Mouse (Mus musculus): ENCODE measurements at regions not wholly inside any gene's neighbourhood (a gene's known extent, or its start where the extent isn't known, plus 50 kb on each side); places are given as distances from the start of the nearest gene placed in this dataset.

DNA sequence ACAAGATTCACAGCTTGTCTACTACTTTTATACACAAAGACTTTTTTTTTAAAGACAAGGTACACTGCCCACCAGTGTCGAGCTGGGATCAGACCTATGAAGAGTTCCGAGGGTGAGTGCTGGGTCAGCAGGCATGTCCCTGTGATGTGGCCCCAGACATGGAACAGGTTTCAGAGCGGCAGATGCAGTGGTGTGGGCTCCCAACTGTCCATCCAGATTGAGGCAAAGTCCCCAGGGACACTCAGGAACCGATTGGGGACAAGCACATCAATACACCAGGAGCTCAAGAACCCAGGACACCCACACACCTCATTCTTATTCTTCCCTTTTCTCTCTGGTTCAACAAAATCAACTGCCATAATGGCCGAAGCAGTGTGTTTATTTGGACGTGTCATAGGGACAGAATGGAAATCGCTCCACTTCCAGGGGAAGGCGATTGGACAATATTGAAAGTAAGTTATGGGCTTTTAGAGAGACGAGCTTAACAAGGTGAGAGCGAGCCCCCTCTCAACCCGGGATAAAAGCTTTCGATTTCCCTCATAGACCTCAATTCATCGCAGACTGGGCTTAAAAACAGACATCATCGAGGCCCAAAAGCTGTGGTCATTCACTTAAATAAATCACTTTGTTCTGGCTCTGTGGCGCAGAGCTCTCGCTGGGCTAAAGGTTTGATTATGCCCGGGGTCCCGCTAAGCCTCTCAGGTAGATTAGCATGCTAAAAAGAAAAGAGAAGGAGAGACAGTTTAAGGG, 127.6 kb upstream of the Zdhhc25 start:
- no peak for DNase-seq (ENCODE audit: low spot score in 2 of 2)

- no peak for DNase-seq (ENCODE audit: low spot score in 2 of 2)
Measured at GRCm38 (mm10) chr15:88473221-88473620, 126.9 kb upstream of the Zdhhc25 start.

DNA sequence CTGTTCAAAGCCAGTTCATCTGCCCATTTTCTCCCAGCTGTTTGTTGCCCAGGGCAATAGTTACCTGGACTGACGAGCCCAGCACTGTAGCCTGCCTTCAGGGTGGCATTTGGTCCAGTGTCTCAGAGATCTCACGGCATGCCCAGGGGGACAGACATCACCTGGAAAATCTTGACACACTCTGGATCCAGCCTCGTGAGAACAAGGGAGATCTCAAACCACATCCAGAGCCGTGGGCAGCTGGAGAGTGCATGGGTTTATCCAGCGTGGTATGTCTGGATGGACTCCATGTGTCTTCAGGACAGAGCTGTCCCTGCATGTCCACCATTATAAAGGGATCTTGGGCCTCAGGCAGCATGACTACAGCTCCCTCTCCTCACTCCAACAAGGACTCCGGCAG, 116.6 kb upstream of the Zdhhc25 start:
- DNase-seq (ENCODE audit: low spot score in 2 of 2), result peak in 1 of 2 experiments; percentile 54

DNA sequence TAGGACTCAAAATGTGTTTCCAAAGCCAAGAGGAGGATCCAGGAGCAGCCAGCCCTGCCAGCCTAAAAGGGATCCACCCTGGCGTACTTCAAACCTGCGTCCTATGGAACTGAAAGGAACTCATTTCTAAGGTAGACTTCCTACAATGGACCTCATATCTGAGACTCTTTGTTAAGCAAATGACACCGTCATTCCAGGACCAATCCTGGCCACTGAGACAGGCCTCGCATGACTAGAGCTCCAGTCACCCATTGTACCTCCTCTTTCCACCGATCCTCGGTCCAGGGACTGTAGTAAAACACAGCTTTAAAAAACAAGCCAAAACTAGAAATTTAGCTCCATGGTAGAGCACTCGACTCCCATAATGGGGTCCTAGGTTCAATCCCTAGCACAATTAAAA, 110.4 kb upstream of the Zdhhc25 start:
- no peak for DNase-seq (ENCODE audit: low spot score in 2 of 2)

- no peak for DNase-seq (ENCODE audit: low spot score in 2 of 2)
Measured at GRCm38 (mm10) chr15:88490316-88491090, 109.6 kb upstream of the Zdhhc25 start.

DNA sequence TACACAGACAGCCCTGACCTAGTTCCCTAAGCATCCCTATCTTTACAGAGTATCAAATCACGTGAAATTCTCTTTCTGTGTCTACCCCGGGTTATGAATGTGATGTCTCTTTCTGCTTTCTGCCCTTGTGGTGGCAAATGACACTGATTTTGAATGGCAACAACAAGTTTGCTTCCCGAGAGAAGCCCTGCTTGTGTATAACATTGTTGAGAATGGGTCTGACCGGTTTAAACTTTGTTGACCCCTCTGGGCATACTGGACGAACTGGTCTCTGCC, 109.1 kb upstream of the Zdhhc25 start:
- no peak for DNase-seq (ENCODE audit: low spot score in 2 of 2)

- no peak for DNase-seq (ENCODE audit: low spot score in 2 of 2)
Measured at GRCm38 (mm10) chr15:88497957-88498356, 102.1 kb upstream of the Zdhhc25 start.

DNA sequence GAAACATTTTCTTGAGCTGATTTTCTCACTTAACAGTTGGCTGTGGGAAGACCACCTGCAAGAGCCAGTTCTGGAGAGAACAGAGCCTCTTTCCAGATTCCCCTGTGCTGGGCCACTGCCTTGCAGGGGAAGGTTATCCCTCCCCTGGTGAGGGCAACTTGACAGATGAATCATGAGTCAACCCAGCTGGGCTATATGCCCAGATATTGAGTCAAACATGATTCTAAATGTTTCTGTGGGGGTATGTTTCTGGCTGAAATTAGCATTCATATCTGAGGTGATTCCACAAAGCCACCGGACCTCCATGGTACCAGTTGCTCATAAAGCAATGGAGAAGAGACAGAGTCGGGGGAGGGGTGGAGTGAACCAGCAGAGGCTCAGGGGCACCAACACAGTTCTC, 97.8 kb upstream of the Zdhhc25 start:
- no peak for DNase-seq (ENCODE audit: low spot score in 2 of 2)

- DNase-seq (ENCODE audit: low spot score in 2 of 2), result no peak
Measured at GRCm38 (mm10) chr15:88503896-88504295, 96.2 kb upstream of the Zdhhc25 start.

GRCm38 (mm10) chr15:88505491-88506119, 94.5 kb upstream of the Zdhhc25 start:
- DNase-seq (ENCODE audit: low spot score in 2 of 2), result no peak

DNA sequence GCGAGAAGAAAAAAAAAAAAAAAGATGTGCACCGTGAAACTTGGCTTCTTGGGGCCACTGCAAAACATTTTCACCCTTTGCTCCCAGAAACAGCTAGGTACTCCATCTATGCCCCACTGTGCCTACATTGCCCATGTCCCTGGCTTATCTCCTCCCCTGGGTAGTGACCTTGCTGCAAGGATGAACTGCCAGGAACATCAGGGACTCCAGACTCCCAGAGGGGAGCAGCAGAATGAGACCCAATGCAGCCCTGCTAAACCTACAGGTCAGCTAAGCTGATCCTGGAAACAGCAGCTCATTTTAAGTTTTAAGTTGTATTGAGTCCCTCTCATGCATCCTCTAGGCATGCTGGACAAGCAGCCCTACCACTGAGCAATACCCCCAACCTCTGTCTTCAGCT, 92.2 kb upstream of the Zdhhc25 start:
- no peak for DNase-seq (ENCODE audit: low spot score in 2 of 2)

DNA sequence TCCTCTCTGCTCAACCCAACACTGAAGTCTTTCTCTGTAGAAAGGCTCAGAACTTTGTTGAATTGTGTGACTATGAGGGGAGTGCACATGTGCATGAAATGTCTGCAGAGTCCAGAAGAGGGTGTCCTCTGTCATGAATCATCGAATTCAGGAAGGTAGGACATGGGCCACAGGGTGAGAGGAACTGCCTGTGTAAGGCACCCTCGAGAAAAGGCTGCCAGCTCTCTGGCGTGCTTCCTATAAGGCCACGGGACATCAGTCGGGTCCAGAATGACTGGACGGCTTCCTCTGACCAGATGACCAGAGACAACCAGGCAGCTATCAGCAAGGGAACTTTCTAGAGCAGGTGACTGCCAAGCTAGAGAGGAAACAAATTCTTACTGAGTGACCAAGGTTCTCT, 91.1 kb upstream of the Zdhhc25 start:
- DNase-seq (ENCODE audit: low spot score in 2 of 2), result no peak

DNA sequence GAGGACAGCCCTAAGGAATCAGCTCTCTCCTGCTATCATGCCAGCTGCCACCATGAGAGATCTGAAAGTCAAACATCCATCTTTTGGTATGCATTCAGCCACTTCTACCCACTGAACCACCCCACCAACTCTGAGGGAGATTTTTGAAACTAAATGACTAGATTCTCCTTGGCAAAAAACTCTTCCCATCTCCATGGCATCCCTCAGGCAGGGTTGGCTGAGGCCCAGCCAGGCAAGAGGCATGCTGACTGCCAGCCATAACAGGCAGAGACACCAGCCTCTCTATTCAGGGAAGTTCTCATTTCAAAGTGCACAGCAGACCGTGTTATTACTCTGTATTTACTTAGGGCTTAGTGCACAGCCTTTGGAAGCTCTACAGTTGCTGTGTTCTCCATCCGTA, 90.5 kb upstream of the Zdhhc25 start:
- no peak for DNase-seq (ENCODE audit: low spot score in 2 of 2)

- DNase-seq (ENCODE audit: low spot score in 2 of 2), result no peak
Measured at GRCm38 (mm10) chr15:88514091-88514490, 86.0 kb upstream of the Zdhhc25 start.

DNA sequence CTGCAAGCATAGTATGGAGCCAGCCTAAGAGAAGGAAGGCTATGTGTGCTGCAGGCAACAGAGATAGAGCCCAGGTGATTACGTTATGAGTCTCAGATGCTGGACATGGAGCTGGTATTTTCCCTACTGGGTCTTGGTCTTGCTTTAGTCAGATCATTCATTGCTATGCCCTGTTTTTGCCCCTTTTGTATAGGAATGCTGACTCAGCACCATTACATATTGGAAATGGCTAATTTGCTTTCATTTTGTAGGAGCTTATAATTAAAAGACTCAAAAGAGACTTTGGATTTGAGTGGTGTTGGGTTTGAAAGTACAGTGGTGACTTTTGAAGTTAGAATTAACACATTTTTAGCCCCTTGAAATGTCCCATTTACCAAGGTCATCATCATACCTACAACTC, 68.9 kb upstream of the Zdhhc25 start:
- no peak for DNase-seq (ENCODE audit: low spot score in 2 of 2)

DNA sequence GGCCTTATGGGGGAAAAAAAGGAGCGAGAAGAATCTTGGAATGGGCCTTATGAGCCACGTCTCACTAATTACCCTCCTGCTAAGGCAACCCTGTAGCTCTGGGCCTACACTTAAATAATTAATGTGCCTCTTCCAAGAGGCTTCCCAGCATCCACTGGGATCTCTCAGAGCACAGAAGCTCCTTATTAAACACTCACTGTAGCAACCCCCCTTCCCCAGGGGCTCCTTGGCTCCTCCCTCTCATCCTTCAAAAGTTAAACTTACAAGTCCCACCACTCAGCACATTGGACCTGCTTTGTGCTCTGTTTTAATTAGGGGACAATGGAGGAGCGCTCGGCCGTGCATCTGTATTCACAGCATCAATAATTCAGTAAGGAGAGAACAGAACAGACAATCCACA, 68.1 kb upstream of the Zdhhc25 start:
- no peak for DNase-seq (ENCODE audit: low spot score in 2 of 2)

DNA sequence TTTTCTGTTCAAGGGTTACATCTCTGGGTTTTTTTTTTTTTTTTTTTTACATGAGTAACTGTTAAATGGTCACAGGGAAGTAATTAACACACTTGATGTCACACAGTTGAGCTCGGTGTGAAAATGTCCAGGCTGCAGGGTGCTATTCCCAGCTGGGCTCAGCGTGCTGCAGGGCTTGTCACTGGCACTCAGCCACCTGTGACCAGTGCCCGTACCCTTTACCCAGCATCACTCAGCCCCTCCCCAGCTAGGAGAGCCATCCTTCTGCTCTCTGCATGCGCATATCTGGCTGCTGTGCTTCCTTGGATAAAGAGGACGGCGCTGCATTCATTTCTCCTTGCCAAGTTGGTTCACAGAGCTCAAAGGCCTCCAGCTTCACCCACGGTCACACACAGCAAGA, 66.7 kb upstream of the Zdhhc25 start:
- DNase-seq (ENCODE audit: low spot score in 2 of 2), result no peak

- no peak for DNase-seq (ENCODE audit: low spot score in 2 of 2)
Measured at GRCm38 (mm10) chr15:88535516-88535915, 64.6 kb upstream of the Zdhhc25 start.

DNA sequence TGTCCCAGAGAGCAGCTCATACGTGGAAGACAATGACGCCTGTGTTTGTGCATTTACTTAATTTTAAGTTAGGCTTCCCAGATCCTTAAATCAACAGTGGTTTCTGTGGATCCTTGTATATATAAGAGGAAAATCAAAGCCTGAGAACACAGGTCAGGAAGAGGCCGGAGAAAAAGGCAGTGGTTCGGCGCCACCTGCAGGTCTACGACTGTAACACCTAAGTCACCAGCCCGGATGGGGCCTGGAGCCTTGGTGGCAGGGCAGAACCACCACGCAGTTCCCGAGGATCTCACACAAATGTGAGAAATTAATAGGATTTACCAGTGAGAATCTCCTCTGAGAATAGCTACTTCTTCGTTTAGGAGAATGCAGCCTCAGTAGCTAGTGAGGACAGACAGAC, 62.9 kb upstream of the Zdhhc25 start:
- DNase-seq (ENCODE audit: low spot score in 2 of 2), result no peak

DNA sequence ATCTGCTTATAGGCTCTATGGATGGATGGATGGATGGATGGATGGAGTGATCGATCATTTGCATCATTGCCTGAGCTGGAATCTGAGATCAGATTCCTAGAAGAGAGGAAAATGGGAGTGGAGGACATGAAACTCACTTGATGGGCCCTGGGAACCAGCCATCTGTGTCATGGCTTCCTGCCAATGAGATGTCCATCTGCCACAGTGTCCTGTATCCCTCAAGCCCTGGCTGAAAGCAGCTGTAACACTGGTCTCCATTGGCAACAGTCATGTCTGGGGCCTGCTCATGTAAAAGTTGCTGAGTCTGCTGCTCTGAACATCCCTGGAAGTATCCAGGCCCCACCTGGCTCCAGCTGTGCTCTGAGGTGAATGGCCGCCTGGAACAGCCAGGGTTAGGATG, 57.5 kb upstream of the Zdhhc25 start:
- DNase-seq (ENCODE audit: low spot score in 2 of 2), result no peak

- DNase-seq (ENCODE audit: low spot score in 2 of 2), result no peak
Measured at GRCm38 (mm10) chr15:88544216-88544615, 55.9 kb upstream of the Zdhhc25 start.

GRCm38 (mm10) chr15:88548261-88548660, 51.8 kb upstream of the Zdhhc25 start:
- no peak for DNase-seq (ENCODE audit: low spot score in 2 of 2)
